Mouse (Mus musculus) intestine, embryonic 15.5 days (tissue): Measurements from ENCODE around the gene Wdr82. TPM values are rescaled to one million over a fixed set of nuclear protein-coding genes. Genes with fewer than 3 reads are reported as not detected.
A peak's percentile ranks its signal among the peaks of the same experiment; 100 is the strongest.

ENCODE experiments used
- ATAC-seq: fragments of 200-750 bp; cut with Nextera tagmentation; 2 replicates; pipeline ENCODE4 v1.8.0; 2017; ENCODE audit warnings: moderate TSS enrichment, moderate library complexity
- H3K27ac ChIP-seq: fragments of 300-500 bp; sonication (generic); 2 replicates; pipeline ENCODE4 v1.5.1; 2015; ENCODE audit warnings: mild to moderate bottlenecking, inconsistent platforms
- H3K27me3 ChIP-seq: fragments of 300-500 bp; sonication (generic); replicated peaks from 2 replicates; pipeline ENCODE4 v1.6.1; 2015; ENCODE audit warnings: inconsistent platforms
- H3K36me3 ChIP-seq: fragments of 300-500 bp; sonication (generic); 2 replicates; pipeline ENCODE4 v1.6.1; 2015; ENCODE audit warnings: inconsistent platforms
- H3K4me1 ChIP-seq: fragments of 300-500 bp; sonication (generic); replicated peaks from 2 replicates; pipeline ENCODE4 v1.6.1; 2015; ENCODE audit warnings: inconsistent platforms
- H3K4me2 ChIP-seq: fragments of 300-500 bp; sonication (generic); replicated peaks from 2 replicates; pipeline ENCODE4 v1.6.1; 2015; ENCODE audit warnings: mild to moderate bottlenecking, inconsistent platforms
- H3K4me3 ChIP-seq: fragments of 300-500 bp; sonication (generic); replicated peaks from 2 replicates; pipeline ENCODE4 v1.5.1; 2015; ENCODE audit warnings: inconsistent platforms
- H3K9ac ChIP-seq: fragments of 300-500 bp; sonication (generic); 2 replicates; pipeline ENCODE4 v1.6.1; 2015; ENCODE audit warnings: inconsistent platforms
- H3K9me3 ChIP-seq: fragments of 300-500 bp; sonication (generic); 2 replicates; pipeline ENCODE4 v1.6.1; 2016; ENCODE audit warnings: inconsistent platforms
- WGBS: fragments of 180-500 bp; shearing (Covaris S2); methylation state at CpG from one replicate; pipeline ENCODE4 v1.1.7; 2015; 5-methylcytosine and 5-hydroxymethylcytosine counted together
- polyA plus RNA-seq: library from polyadenylated mRNA; unstranded; fragments of >200 nt; fragmentation: Nextera tagmentation; extraction: Ambion mirVana; gene quantifications from 2 replicates; pipeline ENCODE4 v1.2.1, GENCODE M21; 2015

Wdr82 gene
- polyA plus RNA-seq, 1 experiment from 2014 or later = 19.0 TPM

DNA sequence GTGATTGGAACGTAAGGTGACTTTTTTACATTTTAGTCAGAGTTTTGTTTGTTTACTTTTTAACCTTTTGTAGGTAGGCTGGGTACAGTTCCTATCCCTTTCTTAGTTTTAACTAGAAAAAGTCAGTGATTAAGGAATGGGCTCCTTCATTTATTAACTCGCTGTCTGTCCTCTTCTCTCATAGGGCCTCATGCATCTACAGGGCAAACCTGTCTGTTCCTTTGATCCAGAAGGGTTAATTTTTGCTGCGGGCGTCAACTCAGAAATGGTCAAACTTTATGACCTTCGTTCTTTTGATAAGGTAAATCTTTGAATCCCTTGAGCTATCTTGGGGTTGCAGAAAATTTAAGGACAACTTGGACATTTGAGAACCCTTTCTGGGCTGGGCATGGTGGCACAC, 13.3 kb downstream of the Wdr82 start:
- H3K4me1 ChIP-seq = no peaks in the 10 kb centered on the region
- peaks cover 65% of the 10 kb centered on the region for H3K36me3 ChIP-seq
- ATAC-seq = no peak
- no peak overlapping the region for H3K27ac ChIP-seq
- H3K27me3 ChIP-seq = no peaks in the 10 kb centered on the region
- H3K4me3 ChIP-seq = no peak overlapping the region
- whole genome bisulfite sequencing = 75% methylated on average over 5 of the region's 5 CpGs
- no peaks in the 10 kb centered on the region for H3K9me3 ChIP-seq
- no peak overlapping the region for H3K9ac ChIP-seq
- H3K4me2 ChIP-seq = no peak overlapping the region

DNA sequence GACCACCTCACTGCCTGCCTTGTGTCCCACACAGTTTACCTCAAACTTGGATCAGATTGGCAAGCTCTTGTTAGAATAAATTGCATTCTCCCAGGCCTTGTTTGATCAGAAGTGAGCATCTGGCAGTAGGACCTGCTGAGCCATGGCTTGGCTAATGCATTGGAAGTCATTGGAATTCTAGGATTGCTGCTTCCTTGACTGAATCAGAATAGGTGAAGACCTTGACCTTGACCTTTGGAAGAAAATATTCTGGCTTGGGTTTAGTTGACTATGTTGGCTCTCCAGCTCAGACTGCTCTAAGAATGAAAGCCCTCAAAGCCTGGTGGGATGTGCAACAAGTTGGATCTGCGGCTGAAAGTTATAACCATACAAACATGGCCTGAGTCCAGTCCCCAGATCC, 20.6 kb downstream of the Wdr82 start:
- H3K27ac ChIP-seq = no peak overlapping the region
- no peak for ATAC-seq
- WGBS = 91% methylated on average over 1 of the region's 1 CpGs
- H3K4me1 ChIP-seq = no peaks in the 10 kb centered on the region
- no peaks in the 10 kb centered on the region for H3K27me3 ChIP-seq
- H3K36me3 ChIP-seq = peaks cover 57% of the 10 kb centered on the region
- no peaks in the 10 kb centered on the region for H3K9me3 ChIP-seq
- H3K4me3 ChIP-seq = no peak overlapping the region
- no peak overlapping the region for H3K4me2 ChIP-seq
- H3K9ac ChIP-seq = no peak overlapping the region

DNA sequence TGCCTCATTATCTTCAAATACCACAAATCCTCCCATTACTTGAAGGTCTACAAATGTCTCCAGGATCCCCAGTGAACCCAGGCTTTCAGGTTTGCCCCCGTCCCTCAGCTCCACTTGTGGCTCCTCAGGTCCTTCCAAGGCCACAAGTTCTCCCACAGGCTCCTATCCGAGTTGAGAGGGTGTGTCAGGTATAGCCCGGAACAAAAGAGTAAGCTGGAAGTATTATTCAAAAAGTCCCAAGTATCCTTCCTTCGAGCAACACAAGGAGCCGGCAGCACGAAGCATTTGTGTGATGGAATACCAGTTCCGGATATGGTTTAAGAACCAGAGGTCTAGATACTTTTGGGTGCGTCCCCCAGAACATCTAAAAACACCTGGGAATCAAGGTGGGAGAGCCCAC, 21.3 kb downstream of the Wdr82 start:
- no peak for ATAC-seq

DNA sequence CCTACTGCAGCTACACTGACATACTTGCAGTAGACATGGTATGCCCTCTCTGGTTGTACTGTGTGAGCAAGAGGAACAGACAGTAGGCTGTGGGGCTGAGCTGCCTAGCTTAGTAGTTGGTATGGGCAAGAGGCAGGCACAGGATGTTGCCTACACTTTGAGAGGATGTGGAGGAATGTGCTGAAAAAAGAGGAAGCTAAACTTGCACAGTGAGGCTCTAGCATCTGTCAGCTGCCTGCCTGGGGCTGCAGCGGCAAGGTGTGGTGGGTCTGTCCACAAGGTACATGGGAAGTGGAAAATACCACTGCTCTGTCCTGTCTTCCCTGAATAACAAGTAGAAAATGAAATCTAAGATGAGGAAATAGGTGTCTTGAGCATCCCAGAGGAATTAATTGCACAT, 22.3 kb downstream of the Wdr82 start:
- Histone ChIP-seq H3K27me3 (no peaks in the 10 kb centered on the region), H3K4me1 (peaks cover 3% of the 10 kb centered on the region; the same call in 1 of the 2 replicates), H3K9ac (no peak overlapping the region), H3K27ac (no peak overlapping the region), H3K9me3 (no peaks in the 10 kb centered on the region), H3K4me3 (no peak overlapping the region), H3K36me3 (peaks cover 47% of the 10 kb centered on the region), H3K4me2 (no peak overlapping the region)
- WGBS = 86% methylated on average over 1 of the region's 1 CpGs
- ATAC-seq = no peak

More for the DNA sequence above, 21.3 kb downstream of the Wdr82 start:
- Histone ChIP-seq H3K9me3 (no peaks in the 10 kb centered on the region), H3K36me3 (peaks cover 55% of the 10 kb centered on the region), H3K27ac (no peak overlapping the region), H3K4me3 (no peak overlapping the region), H3K27me3 (no peaks in the 10 kb centered on the region), H3K4me1 (no peaks in the 10 kb centered on the region), H3K9ac (no peak overlapping the region), H3K4me2 (no peak overlapping the region)
- WGBS = 94% methylated on average over 8 of the region's 8 CpGs

DNA sequence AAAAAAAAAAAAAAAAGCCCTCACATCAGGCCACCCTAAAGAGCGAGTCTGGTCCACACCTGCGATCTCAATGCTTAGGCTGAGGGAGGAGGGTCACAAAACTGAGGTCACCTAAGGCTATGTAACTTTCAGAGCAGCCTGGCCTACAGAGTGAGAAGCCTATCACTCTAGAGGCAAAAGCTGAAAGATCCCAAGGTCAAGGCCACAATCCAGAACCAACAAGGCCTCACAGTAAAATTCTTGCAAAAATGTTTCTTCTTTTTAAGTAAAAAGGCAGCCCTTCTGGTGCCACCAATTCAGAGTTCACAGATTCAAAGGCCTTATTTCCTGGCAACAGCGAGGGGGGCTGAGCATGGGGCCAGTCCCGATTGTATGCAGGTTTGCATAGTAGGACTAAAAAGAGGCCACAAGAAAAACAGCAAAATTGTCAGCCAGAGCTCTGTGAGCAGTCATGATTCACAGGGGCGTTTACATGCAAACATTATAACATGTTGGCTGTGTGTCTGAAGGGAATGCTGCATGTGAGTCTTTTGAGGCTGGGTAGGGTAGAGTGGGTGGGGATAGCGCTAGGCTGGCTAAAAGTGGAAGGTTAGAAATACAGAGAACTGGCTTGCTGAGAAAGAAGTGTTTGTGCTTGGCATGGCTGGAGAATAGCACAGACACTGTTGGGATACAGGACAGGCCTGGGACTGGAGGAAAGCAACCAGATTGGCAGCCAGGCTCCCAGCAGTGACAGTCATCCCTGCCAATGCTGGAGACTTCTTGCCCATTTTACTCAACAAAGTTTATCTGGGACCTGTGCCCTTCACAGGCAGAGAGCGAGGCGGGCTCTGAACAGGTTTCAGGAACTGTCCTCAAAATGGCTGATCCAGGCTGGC, 23.4 kb downstream of the Wdr82 start:
- H3K27me3 ChIP-seq = no peaks in the 10 kb centered on the region
- H3K27ac ChIP-seq = no peak overlapping the region
- peaks cover 37% of the 10 kb centered on the region for H3K36me3 ChIP-seq
- no peak overlapping the region for H3K4me2 ChIP-seq
- H3K4me1 ChIP-seq = peaks cover 9% of the 10 kb centered on the region
- H3K9me3 ChIP-seq = no peaks in the 10 kb centered on the region
- no peak for ATAC-seq
- H3K4me3 ChIP-seq = no peak overlapping the region
- H3K9ac ChIP-seq = no peak overlapping the region
- 88% methylated on average over 8 of the region's 8 CpGs for WGBS

DNA sequence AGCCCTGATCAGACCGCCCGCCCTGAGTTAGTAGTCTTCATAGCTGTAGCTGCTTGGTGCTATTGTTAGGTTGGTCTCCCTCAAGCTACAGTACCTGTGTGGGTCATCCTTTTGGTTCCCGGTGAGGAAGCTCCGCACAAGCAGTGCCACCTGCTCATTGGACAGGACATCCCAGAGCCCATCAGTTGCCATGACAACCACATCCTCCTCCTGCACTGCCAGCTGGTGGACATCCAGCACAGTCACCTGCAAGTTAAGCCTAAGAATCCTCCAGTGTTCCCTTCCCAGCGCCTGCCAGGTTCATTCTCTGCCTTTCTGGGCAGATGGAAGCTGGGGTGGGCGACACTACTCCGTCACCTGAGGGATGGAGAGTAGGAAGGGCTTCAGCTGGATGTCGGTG, 25.0 kb downstream of the Wdr82 start:
- Histone ChIP-seq H3K4me1 (peaks cover 16% of the 10 kb centered on the region), H3K4me3 (no peak overlapping the region), H3K27me3 (no peaks in the 10 kb centered on the region), H3K4me2 (no peak overlapping the region), H3K36me3 (peaks cover 22% of the 10 kb centered on the region), H3K27ac (no peak overlapping the region), H3K9me3 (no peaks in the 10 kb centered on the region), H3K9ac (no peak overlapping the region)
- no peak for ATAC-seq
- WGBS = 85% methylated on average over 8 of the region's 8 CpGs

DNA sequence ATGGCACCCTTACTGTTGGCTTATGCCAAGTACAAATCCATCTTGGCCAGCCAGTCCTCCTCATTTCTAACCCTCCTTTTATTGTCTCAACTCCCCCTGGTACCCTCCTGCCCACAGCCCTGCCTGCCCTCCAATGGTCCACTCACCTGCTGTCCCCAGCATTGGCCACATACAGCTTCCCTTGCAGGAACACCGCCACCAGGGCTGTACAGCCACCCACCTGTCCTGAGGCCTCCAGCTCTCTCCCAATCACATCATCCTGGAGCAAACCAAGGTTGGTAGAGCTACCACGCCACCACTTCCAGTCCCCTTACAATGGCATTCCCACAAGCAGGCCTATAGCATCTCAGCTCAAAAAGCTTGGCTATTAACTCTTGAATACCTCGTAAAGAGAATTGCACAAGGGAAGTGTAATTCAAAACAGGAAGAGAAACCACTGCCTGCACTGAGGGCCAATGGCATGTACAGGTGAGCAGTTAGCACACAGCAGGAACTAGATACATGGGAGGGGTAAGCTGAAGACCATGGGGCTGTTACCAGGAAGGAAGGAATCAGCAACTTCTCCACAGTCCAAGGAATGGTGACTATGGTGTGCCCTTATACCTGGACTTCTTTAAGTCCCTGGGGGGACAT, 26.5 kb downstream of the Wdr82 start:
- H3K36me3 ChIP-seq = peaks cover 11% of the 10 kb centered on the region; the same call in 1 of the 2 replicates
- H3K27ac ChIP-seq = no peak overlapping the region
- no peak overlapping the region for H3K9ac ChIP-seq
- H3K9me3 ChIP-seq = no peaks in the 10 kb centered on the region
- H3K4me1 ChIP-seq = peaks cover 18% of the 10 kb centered on the region
- no peak for ATAC-seq
- 90% methylated on average over 3 of the region's 3 CpGs for WGBS
- H3K4me3 ChIP-seq = no peak overlapping the region
- no peaks in the 10 kb centered on the region for H3K27me3 ChIP-seq
- H3K4me2 ChIP-seq = no peak overlapping the region

DNA sequence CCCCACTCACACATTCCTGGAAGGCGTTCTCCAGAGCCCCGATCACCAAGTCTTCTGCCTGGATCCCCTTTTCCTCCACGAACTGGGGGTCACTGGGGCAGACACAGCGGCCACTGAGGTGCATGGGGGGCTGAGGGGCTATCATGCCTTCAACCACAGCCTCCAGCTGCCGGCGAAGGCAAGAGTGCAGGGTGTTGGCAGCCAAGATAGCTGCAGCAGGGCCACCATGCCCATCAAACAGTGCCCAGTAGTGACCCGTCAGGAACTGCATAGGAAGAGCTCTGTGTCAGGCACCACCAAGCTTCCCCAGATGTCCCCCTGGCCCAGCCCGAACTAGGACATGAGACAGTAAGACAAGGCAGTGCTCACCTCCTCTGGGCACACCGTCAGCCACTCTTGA, 27.0 kb downstream of the Wdr82 start:
- Histone ChIP-seq H3K4me2 (0 out of 2 replicates have a peak overlapping the region, but pooled peaks have one; percentile 79), H3K4me1 (peaks cover 20% of the 10 kb centered on the region), H3K4me3 (peak overlapping the region; percentile 72; the same call in 1 of the 2 replicates), H3K27me3 (no peaks in the 10 kb centered on the region), H3K9ac (no peak overlapping the region), H3K27ac (no peak overlapping the region), H3K36me3 (peaks cover 9% of the 10 kb centered on the region; the same call in 1 of the 2 replicates), H3K9me3 (no peaks in the 10 kb centered on the region)
- ATAC-seq = no peak
- 88% methylated on average over 9 of the region's 9 CpGs for WGBS

DNA sequence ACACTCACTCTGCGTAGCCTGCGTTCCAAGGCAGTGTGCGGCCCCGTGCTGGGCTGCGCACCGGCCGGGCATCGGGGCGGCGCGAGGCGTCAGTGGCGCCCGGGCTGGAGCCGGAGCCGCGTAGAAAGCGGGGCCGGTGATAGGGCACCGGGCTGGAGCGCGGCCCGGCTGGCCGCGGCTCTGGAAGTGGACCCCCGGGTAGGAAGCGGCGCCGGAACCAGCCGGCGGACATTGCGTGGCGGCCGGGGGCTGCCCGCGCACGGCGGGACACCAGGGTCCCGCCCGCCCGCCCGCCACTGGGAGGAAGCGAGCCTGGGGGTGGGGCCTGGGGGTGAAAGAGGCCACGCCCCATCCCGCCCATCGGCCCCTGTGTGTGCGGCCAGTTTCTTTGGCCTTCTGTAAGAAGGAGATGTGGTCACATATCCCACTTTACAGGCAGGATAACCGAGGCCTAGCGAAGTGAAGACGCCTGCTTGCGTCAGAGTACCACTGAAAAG, 28.3 kb downstream of the Wdr82 start:
- WGBS = under 1% methylated on average over 51 of the region's 51 CpGs

DNA sequence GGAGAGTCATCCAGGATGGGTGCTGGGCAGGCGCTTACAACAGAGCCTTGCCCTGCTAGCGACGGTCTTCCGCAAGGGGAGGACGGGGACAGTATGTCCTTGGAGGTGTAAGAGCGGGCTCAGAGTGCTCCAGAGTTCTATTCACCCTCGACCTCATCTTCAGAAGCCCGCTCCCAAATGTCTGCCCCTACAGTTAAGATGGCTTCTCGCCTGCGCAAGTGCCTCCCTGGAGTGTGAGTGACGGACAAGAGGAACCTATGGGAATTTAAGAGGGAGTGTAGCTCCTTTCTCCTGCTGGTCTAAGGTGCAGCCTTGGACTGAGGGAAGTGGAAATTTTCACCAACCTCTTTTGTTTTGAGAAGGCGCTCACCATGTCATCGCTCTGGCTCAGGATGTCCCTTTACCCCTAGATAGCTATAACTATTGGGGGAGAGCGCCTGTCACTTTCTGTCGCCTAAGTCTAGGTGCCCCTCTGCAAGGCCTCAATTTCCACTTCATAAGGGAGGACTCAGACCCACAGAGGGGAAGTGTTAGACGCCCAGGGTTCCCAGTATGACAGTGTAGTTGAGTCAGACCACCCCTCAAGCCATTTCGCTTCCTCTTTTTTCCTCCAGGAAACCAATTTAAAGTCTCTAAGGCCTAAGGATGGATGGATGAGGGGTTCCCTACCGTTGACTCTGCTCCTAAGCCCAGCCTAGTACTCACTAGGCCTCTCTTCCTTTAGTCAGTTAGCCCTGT, 29.0 kb downstream of the Wdr82 start, which contains the start of gene Ppm1m:
TSS of gene Ppm1m (minus strand) at position 212 of the 738 bp plus-strand sequence.
- Histone ChIP-seq H3K4me1 (peaks cover 32% of the 10 kb centered on the region), H3K36me3 (peaks cover 9% of the 10 kb centered on the region; the same call in 1 of the 2 replicates), H3K9ac (peak within 1 kb of the TSS; percentile 75), H3K27ac (peak within 1 kb of the TSS; percentile 54), H3K4me2 (peak within 1 kb of the TSS; percentile 79), H3K27me3 (no peaks in the 10 kb centered on the region), H3K4me3 (peak within 1 kb of the TSS; percentile 72), H3K9me3 (no peaks in the 10 kb centered on the region)
- whole genome bisulfite sequencing = 50% methylated on average over 18 of the region's 18 CpGs
- peak; percentile 3; the same call in 1 of the 2 replicates for ATAC-seq

More for the DNA sequence above, 28.3 kb downstream of the Wdr82 start:
- Histone ChIP-seq H3K9me3 (no peaks in the 10 kb centered on the region), H3K4me3 (peak overlapping the region; percentile 72), H3K27me3 (no peaks in the 10 kb centered on the region), H3K4me1 (peaks cover 25% of the 10 kb centered on the region), H3K27ac (peak overlapping the region; percentile 54), H3K36me3 (peaks cover 9% of the 10 kb centered on the region; the same call in 1 of the 2 replicates), H3K4me2 (peak overlapping the region; percentile 79), H3K9ac (peak overlapping the region; percentile 75)
- ATAC-seq = peak; percentile 70

DNA sequence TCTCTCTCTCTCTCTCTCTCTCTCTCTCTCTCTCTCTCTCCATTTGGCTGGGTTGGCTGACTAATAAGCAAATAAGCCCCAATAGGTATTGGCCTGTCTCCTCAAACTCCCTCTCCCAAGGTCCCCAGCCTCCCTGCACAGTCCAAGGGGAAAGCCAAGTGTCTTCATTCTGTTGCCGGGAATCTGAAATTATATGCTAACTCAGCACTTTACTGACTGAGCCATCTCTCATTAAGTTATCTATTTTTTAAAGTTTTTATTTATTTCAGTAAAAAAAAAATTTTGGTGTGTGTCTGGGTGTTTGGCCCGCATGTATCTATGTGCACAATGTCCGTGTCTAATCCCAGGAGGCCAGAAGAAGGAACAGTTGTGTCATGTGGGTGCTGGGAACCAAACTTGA, 31.2 kb downstream of the Wdr82 start:
- no peak for ATAC-seq

More for the DNA sequence above, 31.2 kb downstream of the Wdr82 start:
- H3K27ac ChIP-seq = no peak overlapping the region
- H3K36me3 ChIP-seq = no peaks in the 10 kb centered on the region
- H3K4me3 ChIP-seq = peak overlapping the region; percentile 64
- no peak overlapping the region for H3K4me2 ChIP-seq
- no peaks in the 10 kb centered on the region for H3K27me3 ChIP-seq
- peaks cover 39% of the 10 kb centered on the region for H3K4me1 ChIP-seq
- no peaks in the 10 kb centered on the region for H3K9me3 ChIP-seq
- WGBS = 79% methylated on average over 3 of the region's 3 CpGs
- no peak overlapping the region for H3K9ac ChIP-seq
